Mouse (Mus musculus) kidney, embryonic 14.5 days (tissue): ENCODE data around the gene Wbp2nl. TPM values are rescaled to one million over a fixed set of nuclear protein-coding genes. Genes with fewer than 3 reads are reported as not detected.

Experiments
- ATAC-seq: fragments of 200-750 bp; cut with Nextera tagmentation; 2 replicates; pipeline ENCODE4 v1.8.0; 2017; ENCODE audit warnings: moderate number of reproducible peaks, mild to moderate bottlenecking, moderate TSS enrichment, moderate library complexity; ENCODE audit not compliant: low FRiP score, low TSS enrichment
- H3K27ac ChIP-seq: fragments of 300-500 bp; sonication (generic); 2 replicates; pipeline ENCODE4 v1.5.1; 2014; ENCODE audit warnings: low read depth, mild to moderate bottlenecking, low read length, moderate library complexity, mixed read lengths
- H3K27me3 ChIP-seq: fragments of 300-500 bp; sonication (generic); 2 replicates; pipeline ENCODE4 v1.6.1; 2014; ENCODE audit warnings: mild to moderate bottlenecking, low read length; ENCODE audit not compliant: control insufficient read depth, insufficient read depth
- H3K36me3 ChIP-seq: fragments of 300-500 bp; sonication (generic); 2 replicates; pipeline ENCODE4 v1.6.1; 2014; ENCODE audit warnings: low read length, mixed read lengths; ENCODE audit not compliant: control insufficient read depth, insufficient read depth
- H3K4me1 ChIP-seq: fragments of 300-500 bp; sonication (generic); 2 replicates; pipeline ENCODE4 v1.6.1; 2014; ENCODE audit warnings: low read length, mixed read lengths; ENCODE audit not compliant: control insufficient read depth, insufficient read depth
- H3K4me2 ChIP-seq: fragments of 300-500 bp; sonication (generic); replicated peaks from 2 replicates; pipeline ENCODE4 v1.6.1; 2014; ENCODE audit warnings: low read depth, mild to moderate bottlenecking, low read length
- H3K4me3 ChIP-seq: fragments of 300-500 bp; sonication (generic); 2 replicates; pipeline ENCODE4 v1.5.1; 2014; ENCODE audit warnings: mild to moderate bottlenecking, low read length
- H3K9ac ChIP-seq: fragments of 300-500 bp; sonication (generic); 2 replicates; pipeline ENCODE4 v1.6.1; 2014; ENCODE audit warnings: low read depth, mild to moderate bottlenecking, low read length, moderate library complexity
- H3K9me3 ChIP-seq: fragments of 300-500 bp; sonication (generic); 2 replicates; pipeline ENCODE4 v1.6.1; 2016; ENCODE audit warnings: low read length; ENCODE audit not compliant: control insufficient read depth
- WGBS: fragments of 180-500 bp; shearing (Covaris S2); extraction: QIAGEN DNeasy Blood & Tissue Kit; methylation state at CpG from one replicate; pipeline ENCODE4 v1.1.7; 2014; 5-methylcytosine and 5-hydroxymethylcytosine counted together
- polyA plus RNA-seq: library from polyadenylated mRNA; unstranded; fragments of >200 nt; fragmentation: Nextera tagmentation; extraction: Ambion mirVana; gene quantifications from 2 replicates; pipeline ENCODE4 v1.2.1, GENCODE M21; 2014

The Wbp2nl gene
- polyA plus RNA-seq, 1 experiment from 2014 or later: 0.65 TPM

DNA sequence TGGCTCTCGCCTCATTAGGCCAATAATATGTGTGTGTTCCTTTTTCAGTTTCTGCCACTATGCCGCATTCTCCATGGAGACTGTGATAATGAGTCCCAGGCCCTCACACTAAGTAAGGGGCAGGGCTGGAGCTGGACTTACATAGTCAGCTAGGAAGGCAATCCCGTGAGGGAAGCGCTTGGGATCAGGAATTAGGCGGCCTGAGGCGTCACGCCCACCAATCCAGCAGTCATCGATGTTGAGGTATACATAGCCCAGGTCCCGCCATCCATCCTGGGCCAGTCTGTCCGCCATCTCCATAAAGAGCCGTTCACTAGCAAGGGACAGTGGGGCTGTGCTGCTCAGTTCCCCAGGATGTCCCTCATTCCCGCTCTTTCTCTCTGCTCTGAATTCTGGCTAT, 37.9 kb downstream of the Wbp2nl start:
- Histone ChIP-seq H3K9ac (no peak overlapping the region), H3K9me3 (no peaks in the 10 kb centered on the region), H3K27ac (no peak overlapping the region), H3K36me3 (peaks cover 27% of the 10 kb centered on the region), H3K4me3 (no peak overlapping the region), H3K4me1 (peaks cover 11% of the 10 kb centered on the region), H3K4me2 (no peak overlapping the region), H3K27me3 (no peaks in the 10 kb centered on the region)
- no peak for ATAC-seq
- WGBS: 91% methylated on average over 12 of the region's 12 CpGs

DNA sequence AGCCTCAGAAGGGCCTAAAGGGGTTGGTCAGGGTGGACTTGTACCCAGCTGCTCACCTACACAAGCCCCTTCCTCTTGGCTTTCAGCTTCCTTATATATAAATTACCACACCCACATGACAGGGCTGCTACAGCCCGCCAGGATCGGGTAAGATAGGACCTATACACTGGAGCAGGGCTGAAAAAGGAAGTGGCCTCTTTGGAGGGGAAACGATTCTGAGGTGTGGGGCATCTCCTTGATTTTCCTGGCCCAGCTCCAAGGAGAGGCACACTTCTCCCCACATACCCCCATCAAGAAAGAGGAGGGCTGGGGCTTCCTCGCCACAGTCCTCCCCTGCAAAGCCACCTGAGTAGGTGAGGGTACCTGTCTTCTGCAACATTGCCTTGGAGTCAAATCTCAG, 39.1 kb downstream of the Wbp2nl start:
- H3K4me3 ChIP-seq: peak overlapping the region; percentile 53
- H3K9me3 ChIP-seq: no peaks in the 10 kb centered on the region
- peaks cover 27% of the 10 kb centered on the region for H3K36me3 ChIP-seq
- peak overlapping the region; percentile 72 for H3K4me2 ChIP-seq
- no peaks in the 10 kb centered on the region for H3K27me3 ChIP-seq
- H3K4me1 ChIP-seq: peaks cover 16% of the 10 kb centered on the region
- H3K9ac ChIP-seq: peak overlapping the region; percentile 65
- no peak for ATAC-seq
- 24% methylated on average over 4 of the region's 4 CpGs for WGBS
- 0 out of 2 replicates have a peak overlapping the region, but pooled peaks have one; percentile 30 for H3K27ac ChIP-seq

DNA sequence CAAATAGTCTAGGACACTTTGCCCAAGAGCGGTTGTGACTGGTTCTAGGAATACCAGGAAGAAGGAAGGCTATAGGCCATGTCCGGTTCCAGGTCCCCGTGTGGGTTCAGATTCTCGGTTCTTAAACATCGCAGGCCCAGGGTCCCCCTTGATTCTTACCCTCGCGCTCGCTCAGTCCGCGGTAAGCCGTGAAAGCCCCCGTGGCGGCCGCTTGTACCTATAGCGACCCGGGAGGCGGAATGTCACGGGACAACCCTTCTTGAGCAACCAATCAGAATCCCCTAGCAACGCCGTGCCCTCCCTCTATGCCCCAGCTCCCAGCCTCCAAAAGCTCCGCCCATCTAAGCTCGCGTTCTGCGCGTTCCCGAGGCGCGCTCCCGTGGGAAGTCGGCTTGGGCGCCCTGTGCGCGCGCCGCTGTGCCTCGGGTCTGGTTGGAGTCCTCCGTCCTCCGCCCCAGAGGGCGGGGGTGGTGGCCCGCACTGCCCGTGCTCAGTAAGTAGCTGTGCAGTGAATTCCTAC, 39.9 kb downstream of the Wbp2nl start, which contains the start of the genes Naga, Pheta2 and Smdt1:
Naga (minus strand) TSS at position 333 of the 520 bp plus-strand sequence.
Pheta2 (plus strand) TSS at position 350 of the 520 bp plus-strand sequence.
Smdt1 (plus strand) TSS at position 367 of the 520 bp plus-strand sequence.
- 0% methylated on average over 39 of the region's 41 CpGs for WGBS
- H3K27ac ChIP-seq: peak within 1 kb of the TSS; percentile 30; the same call in 1 of the 2 replicates
- H3K9ac ChIP-seq: peak within 1 kb of the TSS; percentile 65
- peak within 1 kb of the TSS; percentile 53 for H3K4me3 ChIP-seq
- ATAC-seq: peak; percentile 88
- H3K36me3 ChIP-seq: peaks cover 27% of the 10 kb centered on the region
- no peaks in the 10 kb centered on the region for H3K9me3 ChIP-seq
- H3K4me2 ChIP-seq: peak within 1 kb of the TSS; percentile 72
- no peaks in the 10 kb centered on the region for H3K27me3 ChIP-seq
- peaks cover 16% of the 10 kb centered on the region for H3K4me1 ChIP-seq

DNA sequence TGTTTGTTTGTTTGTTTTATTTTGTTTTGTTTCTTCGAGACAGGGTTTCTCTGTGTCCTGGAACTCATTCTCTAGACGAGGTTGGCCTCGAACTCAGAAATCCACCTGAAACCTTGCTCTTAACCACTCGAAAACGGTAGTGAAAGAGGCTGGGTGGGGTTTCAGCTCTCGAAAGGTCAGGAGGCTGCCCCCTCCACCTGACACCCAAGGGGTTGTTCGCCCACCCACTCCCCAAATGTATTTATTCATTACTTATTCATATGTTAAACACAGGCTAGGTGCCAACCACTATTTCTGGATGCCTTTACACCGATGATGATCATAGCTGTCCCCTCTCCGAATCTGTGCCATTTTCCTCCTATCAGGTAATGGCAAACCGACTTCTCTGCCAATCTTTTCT, 40.4 kb downstream of the Wbp2nl start:
- Histone ChIP-seq H3K4me1 (peaks cover 16% of the 10 kb centered on the region), H3K27me3 (no peaks in the 10 kb centered on the region), H3K36me3 (peaks cover 25% of the 10 kb centered on the region), H3K9me3 (no peaks in the 10 kb centered on the region), H3K27ac (no peak overlapping the region), H3K4me2 (peak overlapping the region; percentile 72), H3K4me3 (peak overlapping the region; percentile 53), H3K9ac (peak overlapping the region; percentile 65; the same call in 1 of the 2 replicates)
- whole genome bisulfite sequencing: 62% methylated on average over 10 of the region's 10 CpGs
- no peak for ATAC-seq

DNA sequence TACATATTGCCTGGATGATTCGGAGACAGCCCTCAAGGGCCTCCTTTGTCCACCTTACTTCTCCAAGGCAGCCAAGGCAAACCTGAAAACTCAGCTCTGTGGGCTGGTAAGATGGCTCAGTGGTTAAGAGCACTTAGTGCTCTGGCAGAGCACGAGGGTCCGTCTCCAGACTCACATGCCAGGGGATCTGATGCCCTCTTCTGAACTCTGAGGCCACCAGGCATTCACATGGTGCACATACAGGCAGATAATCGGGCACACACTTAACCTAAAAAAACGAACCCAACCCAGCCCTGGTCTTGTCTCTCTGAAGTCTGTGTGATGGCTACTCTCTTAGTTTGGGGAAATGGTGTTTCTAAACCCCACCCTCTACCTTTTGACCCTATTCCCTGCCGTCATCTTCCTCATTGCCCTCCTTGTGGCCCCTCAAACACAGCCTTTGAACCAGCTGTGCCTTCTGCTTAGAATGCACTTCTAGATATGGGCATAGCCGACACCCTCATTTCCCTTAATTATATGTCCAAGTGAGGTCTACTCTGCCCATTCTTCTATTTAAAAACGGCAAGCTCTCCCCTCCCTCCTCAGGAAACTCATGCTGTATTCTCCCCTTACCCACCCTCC, 41.0 kb downstream of the Wbp2nl start:
- no peak overlapping the region for H3K9ac ChIP-seq
- no peaks in the 10 kb centered on the region for H3K9me3 ChIP-seq
- H3K4me2 ChIP-seq: no peak overlapping the region
- no peak overlapping the region for H3K27ac ChIP-seq
- peaks cover 16% of the 10 kb centered on the region for H3K4me1 ChIP-seq
- H3K36me3 ChIP-seq: peaks cover 19% of the 10 kb centered on the region
- no peak for ATAC-seq
- H3K27me3 ChIP-seq: no peaks in the 10 kb centered on the region
- WGBS: 72% methylated on average over 8 of the region's 8 CpGs
- no peak overlapping the region for H3K4me3 ChIP-seq

DNA sequence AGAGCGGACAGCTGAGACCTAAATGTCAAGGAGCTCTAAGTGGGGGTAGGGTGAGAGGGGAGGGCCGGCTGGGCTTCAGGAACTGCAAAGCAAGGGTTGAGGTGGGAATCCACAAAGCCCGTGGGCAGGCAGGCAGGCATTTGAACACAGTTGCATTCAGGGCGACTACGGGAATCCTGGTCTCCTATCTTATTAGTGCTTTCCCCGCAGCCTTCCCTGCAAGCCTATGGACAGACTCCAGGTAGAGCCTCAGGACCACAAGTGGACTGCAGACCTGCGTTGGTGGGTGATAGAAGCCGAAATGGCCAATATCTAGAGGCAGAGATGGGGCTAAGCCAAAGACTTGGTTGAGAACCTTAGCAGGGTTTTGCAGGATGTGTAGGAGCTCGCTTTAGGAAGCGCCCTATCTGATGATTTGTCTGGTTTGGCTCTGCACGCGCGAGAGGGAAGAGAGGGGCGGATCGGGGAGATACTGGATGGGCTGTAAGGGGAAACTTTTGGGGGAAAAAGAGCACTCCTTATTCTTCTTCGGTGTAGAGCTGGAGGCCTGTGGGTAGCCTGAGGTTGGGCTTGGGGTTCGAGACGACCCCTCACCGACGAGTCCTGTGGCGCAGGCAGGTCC, 41.8 kb downstream of the Wbp2nl start:
- H3K9me3 ChIP-seq: no peaks in the 10 kb centered on the region
- 39% methylated on average over 21 of the region's 21 CpGs for WGBS
- H3K27ac ChIP-seq: peak overlapping the region; percentile 75; the same call in 1 of the 2 replicates
- H3K9ac ChIP-seq: peak overlapping the region; percentile 73
- H3K4me2 ChIP-seq: peak overlapping the region; percentile 84
- peaks cover 11% of the 10 kb centered on the region for H3K36me3 ChIP-seq
- no peaks in the 10 kb centered on the region for H3K27me3 ChIP-seq
- no peak for ATAC-seq
- H3K4me1 ChIP-seq: peaks cover 16% of the 10 kb centered on the region
- peak overlapping the region; percentile 51 for H3K4me3 ChIP-seq

DNA sequence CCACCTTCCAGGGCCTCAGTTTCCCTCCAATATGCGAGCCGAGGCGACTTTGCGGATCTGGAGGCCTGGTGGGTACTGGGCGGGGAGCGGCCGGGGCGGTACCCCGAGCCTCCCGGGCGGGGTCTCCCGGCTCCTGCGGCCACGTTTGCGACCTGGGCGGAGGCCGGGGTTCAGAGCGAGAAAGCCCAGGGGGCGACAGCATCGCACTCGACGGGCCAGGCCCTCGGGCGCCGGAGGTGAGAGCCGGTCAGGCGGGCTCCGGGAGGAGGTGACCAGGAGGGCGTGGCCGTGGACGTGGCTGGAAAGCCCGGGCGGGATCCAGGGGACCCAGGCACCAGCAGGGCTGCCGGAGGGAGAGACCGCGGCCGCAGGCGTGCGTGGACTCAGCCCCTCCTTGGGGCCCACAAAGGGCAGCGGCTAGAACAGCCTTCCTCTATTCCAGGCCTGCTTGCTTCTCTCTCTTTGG, 42.3 kb downstream of the Wbp2nl start:
- Histone ChIP-seq H3K27ac (peak overlapping the region; percentile 75; the same call in 1 of the 2 replicates), H3K27me3 (no peaks in the 10 kb centered on the region), H3K9ac (peak overlapping the region; percentile 73), H3K36me3 (peaks cover 6% of the 10 kb centered on the region; the same call in 1 of the 2 replicates), H3K4me3 (peak overlapping the region; percentile 51), H3K9me3 (no peaks in the 10 kb centered on the region), H3K4me2 (peak overlapping the region; percentile 84), H3K4me1 (peaks cover 16% of the 10 kb centered on the region)
- peak; percentile 5; the same call in 1 of the 2 replicates for ATAC-seq
- WGBS: 2% methylated on average over 39 of the region's 40 CpGs

DNA sequence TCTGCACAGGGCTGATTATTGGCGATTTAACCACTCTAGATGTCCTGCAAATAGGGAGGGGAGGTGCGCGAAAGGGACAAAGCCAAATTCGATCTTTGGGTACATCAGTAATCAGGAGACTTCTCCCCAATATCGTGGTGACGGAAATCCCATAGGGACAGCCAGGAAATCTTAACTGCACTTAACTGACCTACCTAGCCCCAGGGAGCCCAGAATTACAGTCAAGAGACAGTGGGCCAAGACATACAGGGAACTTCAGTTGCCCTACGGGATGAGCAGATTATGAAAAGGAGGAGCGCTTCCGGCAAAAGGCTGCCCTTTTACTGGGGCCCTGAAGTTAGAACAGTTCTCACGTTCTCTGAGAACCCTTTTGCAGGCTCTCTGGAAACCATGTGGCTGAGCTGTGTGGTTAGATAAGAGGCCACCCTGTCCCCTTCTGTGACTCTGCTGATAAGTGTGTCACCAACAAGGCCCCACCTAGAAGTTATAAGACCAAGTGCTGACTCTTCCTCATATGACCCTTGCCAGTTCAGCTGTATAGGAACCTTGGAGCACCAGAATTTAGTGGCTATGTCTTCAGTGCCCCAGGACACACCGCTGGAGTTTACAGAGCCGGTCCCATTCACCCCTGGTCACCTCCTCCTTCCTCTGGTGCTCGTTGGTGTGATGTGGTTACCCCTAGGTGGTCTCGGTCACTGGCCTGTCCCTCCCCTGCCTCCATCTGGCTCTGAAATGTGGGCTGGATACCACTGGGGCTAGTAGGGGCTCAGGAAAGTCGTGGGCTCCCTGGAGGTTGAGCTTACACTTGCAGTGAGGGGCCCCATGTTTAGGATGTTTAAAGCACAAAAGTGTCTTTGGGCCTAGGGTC, 43.2 kb downstream of the Wbp2nl start:
- H3K4me1 ChIP-seq: peaks cover 19% of the 10 kb centered on the region
- no peaks in the 10 kb centered on the region for H3K36me3 ChIP-seq
- H3K4me3 ChIP-seq: peak overlapping the region; percentile 51
- peak overlapping the region; percentile 36 for H3K9ac ChIP-seq
- 60% methylated on average over 15 of the region's 15 CpGs for WGBS
- peak overlapping the region; percentile 75; the same call in 1 of the 2 replicates for H3K27ac ChIP-seq
- H3K27me3 ChIP-seq: no peaks in the 10 kb centered on the region
- H3K4me2 ChIP-seq: peak overlapping the region; percentile 84
- ATAC-seq: no peak
- no peaks in the 10 kb centered on the region for H3K9me3 ChIP-seq
